Mouse (Mus musculus) naive thymus-derived CD4-positive, alpha-beta T cell, adult 2 months (primary cell): Measurements from ENCODE around the gene Tmem183a.

Source experiments
- DNase-seq: peaks from one replicate; pipeline ENCODE4 v3.0.0-alpha.2; 2011; ENCODE audit warnings: low read depth

Tmem183a gene

GRCm38 (mm10) chr1:134361857-134362212 lies at the start of gene Tmem183a:
Tmem183a (minus strand) TSS chr1:134361979.
- peak; percentile 96 for DNase-seq

GRCm38 (mm10) chr1:134408080-134408479 lies 46.3 kb upstream of the Tmem183a start:
- DNase-seq, result no peak

GRCm38 (mm10) chr1:134406414-134406771 lies 44.6 kb upstream of the Tmem183a start:
- DNase-seq, result no peak

GRCm38 (mm10) chr1:134405509-134406413 lies 44.0 kb upstream of the Tmem183a start, which contains the start of gene Cyb5r1:
Cyb5r1 (plus strand) TSS chr1:134405559.
- DNase-seq, result peak; percentile 84

GRCm38 (mm10) chr1:134399735-134400134 lies 38.0 kb upstream of the Tmem183a start:
- no peak for DNase-seq

- DNase-seq, result no peak
These were observed 36.4 kb upstream of the Tmem183a start for GRCm38 (mm10) chr1:134398210-134398609.

GRCm38 (mm10) chr1:134393827-134394226 lies 32.0 kb upstream of the Tmem183a start:
- no peak for DNase-seq

GRCm38 (mm10) chr1:134385666-134386065 lies 23.9 kb upstream of the Tmem183a start, which contains the start of gene 4933406M09Rik:
4933406M09Rik (plus strand) TSS chr1:134385940.
- no peak for DNase-seq

GRCm38 (mm10) chr1:134385176-134385575 lies 23.4 kb upstream of the Tmem183a start:
- no peak for DNase-seq

GRCm38 (mm10) chr1:134384581-134384980 lies 22.8 kb upstream of the Tmem183a start:
- DNase-seq, result no peak

GRCm38 (mm10) chr1:134381795-134382625 lies 20.2 kb upstream of the Tmem183a start:
- peak; percentile 30 for DNase-seq

- DNase-seq, result no peak
These were observed 19.3 kb upstream of the Tmem183a start for GRCm38 (mm10) chr1:134381051-134381450.

GRCm38 (mm10) chr1:134374124-134374523 lies 12.3 kb upstream of the Tmem183a start:
- DNase-seq, result no peak

- peak; percentile 65 for DNase-seq
These were observed 7.1 kb upstream of the Tmem183a start for GRCm38 (mm10) chr1:134368777-134369337.

GRCm38 (mm10) chr1:134365491-134365890 lies 3.7 kb upstream of the Tmem183a start:
- no peak for DNase-seq

- no peak for DNase-seq
These were observed 1.4 kb upstream of the Tmem183a start for GRCm38 (mm10) chr1:134363194-134363593.

GRCm38 (mm10) chr1:134361195-134361856 lies 453 bp downstream of the Tmem183a start:
- DNase-seq, result peak; percentile 38

GRCm38 (mm10) chr1:134360656-134361055 lies 1.1 kb downstream of the Tmem183a start:
- no peak for DNase-seq

- DNase-seq, result no peak
These were observed 4.3 kb downstream of the Tmem183a start for GRCm38 (mm10) chr1:134357461-134357860.

- no peak for DNase-seq
These were observed 8.5 kb downstream of the Tmem183a start for GRCm38 (mm10) chr1:134353326-134353725.

- no peak for DNase-seq
These were observed 14.0 kb downstream of the Tmem183a start for GRCm38 (mm10) chr1:134347791-134348190.

GRCm38 (mm10) chr1:134345075-134345474 lies 16.7 kb downstream of the Tmem183a start:
- DNase-seq, result no peak
